In the genomic region with DNA sequence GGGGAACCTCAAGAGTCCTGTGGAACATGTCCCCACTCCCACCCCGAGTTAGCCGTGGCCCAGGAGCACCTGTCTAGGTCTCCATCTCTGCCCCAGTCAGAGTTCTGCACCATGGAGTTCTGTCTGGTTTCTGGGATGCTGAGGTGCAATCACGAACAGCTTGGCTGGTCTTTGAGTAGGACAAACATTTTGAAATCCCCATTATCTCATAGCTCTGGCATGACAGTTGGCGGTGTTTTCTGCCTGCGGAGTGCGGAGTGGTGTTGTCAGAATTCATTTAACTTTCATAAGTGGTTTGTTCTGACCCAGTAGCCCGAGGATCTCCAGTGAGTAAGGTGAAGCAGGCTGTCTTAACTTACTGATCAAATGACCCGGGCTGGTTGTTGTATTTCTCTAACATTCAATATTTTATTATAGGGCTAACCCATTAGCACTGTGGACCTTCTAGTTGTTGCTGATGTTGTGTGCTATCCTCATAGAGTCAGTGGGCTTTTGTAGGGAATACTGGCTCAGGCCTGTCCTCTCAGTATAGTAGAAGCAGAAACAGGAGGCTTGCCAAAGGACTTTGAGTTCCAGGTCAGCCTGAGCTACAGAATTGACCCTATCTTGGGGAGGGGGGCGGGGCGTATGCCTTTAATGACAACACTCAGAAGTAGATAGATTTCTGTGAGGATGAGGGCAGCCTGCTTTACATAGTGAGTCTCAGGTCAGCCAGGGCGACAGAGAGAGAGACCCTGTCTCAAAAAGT, we compare ENCODE assay signal across 8 mouse cellular contexts.
A peak's percentile ranks its signal among the peaks of the same experiment; 100 is the strongest.
DNase-seq lines count a peak whose midpoint lies in the region; ATAC-seq lines count a peak whose summit lies in the region.

No protein-coding gene starts in this region.

- H3K4me3 ChIP-seq in brown adipose tissue, adult 24 weeks (ENCODE audit: insufficient read depth, low read depth, low read length) = peak overlapping the region; percentile 77
- peak overlapping the region; percentile 60 for H3K4me3 ChIP-seq in hindbrain, embryonic 10.5 days
- no peak overlapping the region for H3K4me3 ChIP-seq in midbrain, embryonic 13.5 days (replicated peaks)

- peaks cover 18% of the 10 kb centered on the region for H3K27me3 ChIP-seq in hindbrain, embryonic 10.5 days (ENCODE audit: insufficient read depth, poor library complexity, severe bottlenecking)
- H3K27me3 ChIP-seq in midbrain, embryonic 13.5 days = peaks cover 13% of the 10 kb centered on the region

- H3K36me3 ChIP-seq in hindbrain, embryonic 10.5 days = no peaks in the 10 kb centered on the region
- no peaks in the 10 kb centered on the region for H3K36me3 ChIP-seq in midbrain, embryonic 13.5 days

- no peak for ATAC-seq in midbrain, embryonic 13.5 days
- ATAC-seq in megakaryocyte, adult 5-6 weeks (ENCODE audit: poor library complexity, severe bottlenecking) = no peak

- 79% methylated on average over 11 of the region's 11 CpGs for WGBS in hindbrain, embryonic 10.5 days
- 77% methylated on average over 11 of the region's 11 CpGs for WGBS in midbrain, embryonic 13.5 days

- H3K4me2 ChIP-seq in midbrain, embryonic 13.5 days (replicated peaks) = peak overlapping the region; percentile 76; the same call in 1 of the 2 replicates

- H3K27ac ChIP-seq in brown adipose tissue, adult 24 weeks (replicated peaks; ENCODE audit: low read depth, low read length) = peak overlapping the region; percentile 79
- peak overlapping the region; percentile 86 for H3K27ac ChIP-seq in hindbrain, embryonic 10.5 days
- no peak overlapping the region for H3K27ac ChIP-seq in midbrain, embryonic 13.5 days

- DNase-seq in kidney, adult 11 months = peak; percentile 56
- no peak for DNase-seq in kidney, postnatal 4 days
- DNase-seq in hindbrain, embryonic 10.5 days (ENCODE audit: low spot score) = peak; percentile 3
- no peak for DNase-seq in right cerebral cortex, adult 2 months (ENCODE audit: low spot score in 2 of 2)
- DNase-seq in layer of hippocampus, adult 9-11 months = no peak

- H3K9me3 ChIP-seq in hindbrain, embryonic 10.5 days = no peaks in the 10 kb centered on the region
- H3K9me3 ChIP-seq in midbrain, embryonic 13.5 days = no peaks in the 10 kb centered on the region

- H3K4me1 ChIP-seq in brown adipose tissue, adult 24 weeks (ENCODE audit: control insufficient read depth, insufficient read depth, insufficient read length, low read length) = peaks cover 13% of the 10 kb centered on the region
- H3K4me1 ChIP-seq in hindbrain, embryonic 10.5 days (replicated peaks) = peaks cover 51% of the 10 kb centered on the region
- peaks cover 38% of the 10 kb centered on the region for H3K4me1 ChIP-seq in midbrain, embryonic 13.5 days (replicated peaks)

- H3K9ac ChIP-seq in midbrain, embryonic 13.5 days (replicated peaks) = no peak overlapping the region

Comparison
In these comparisons a context has a peak if more than half of its experiments do, and no peak if none do; other contexts are left out.
1. DNase-seq: peak in kidney, adult 11 months (single experiment) and hindbrain, embryonic 10.5 days (single experiment); none in kidney, postnatal 4 days (0 of 2), right cerebral cortex, adult 2 months (0 of 2) and layer of hippocampus, adult 9-11 months (single experiment).